Mouse (Mus musculus): Measurements from ENCODE around the gene Ticrr.

Ticrr gene

GRCm38 (mm10) chr7:79696495-79696894 lies 36.5 kb downstream of the Ticrr start:
- no peak for DNase-seq

GRCm38 (mm10) chr7:79702755-79703154 lies 42.8 kb downstream of the Ticrr start:
- DNase-seq, result no peak

- DNase-seq, result no peak
Measured at GRCm38 (mm10) chr7:79705210-79705609, 45.2 kb downstream of the Ticrr start.

- DNase-seq, result peak; percentile 43
Measured at GRCm38 (mm10) chr7:79710130-79710607, 50.2 kb downstream of the Ticrr start.

- DNase-seq, result no peak
Measured at GRCm38 (mm10) chr7:79710831-79711230, 50.8 kb downstream of the Ticrr start.

- peak; percentile 38 for DNase-seq
Measured at GRCm38 (mm10) chr7:79715187-79715981, 55.4 kb downstream of the Ticrr start, which contains the start of gene Kif7. Gene Kif7 (minus strand): TSS chr7:79715720.

- DNase-seq, result no peak
Measured at GRCm38 (mm10) chr7:79721386-79721977, 61.5 kb downstream of the Ticrr start.

GRCm38 (mm10) chr7:79727091-79727490 lies 67.1 kb downstream of the Ticrr start:
- DNase-seq, result no peak

- peak; percentile 40 for DNase-seq
Measured at GRCm38 (mm10) chr7:79728219-79728618, 68.2 kb downstream of the Ticrr start.

GRCm38 (mm10) chr7:79729169-79729568 lies 69.2 kb downstream of the Ticrr start:
- peak; percentile 41 for DNase-seq

GRCm38 (mm10) chr7:79729743-79730370 lies 69.9 kb downstream of the Ticrr start:
- DNase-seq, result no peak

- no peak for DNase-seq
Measured at GRCm38 (mm10) chr7:79731438-79731837, 71.4 kb downstream of the Ticrr start.

- no peak for DNase-seq
Measured at GRCm38 (mm10) chr7:79732622-79733021, 72.6 kb downstream of the Ticrr start, which contains the start of gene Plin1. Gene Plin1 (minus strand): TSS chr7:79732903.

GRCm38 (mm10) chr7:79734563-79734962 lies 74.6 kb downstream of the Ticrr start:
- no peak for DNase-seq

- no peak for DNase-seq
Measured at GRCm38 (mm10) chr7:79736511-79736910, 76.5 kb downstream of the Ticrr start.

GRCm38 (mm10) chr7:79738913-79739312 lies 78.9 kb downstream of the Ticrr start:
- no peak for DNase-seq

- DNase-seq, result no peak
Measured at GRCm38 (mm10) chr7:79740279-79740678, 80.3 kb downstream of the Ticrr start.

- no peak for DNase-seq
Measured at GRCm38 (mm10) chr7:79742277-79742658, 82.3 kb downstream of the Ticrr start.

GRCm38 (mm10) chr7:79742659-79743536 lies 82.9 kb downstream of the Ticrr start, which contains the start of the genes Pex11a and Wdr93:
Gene Pex11a (minus strand): TSS chr7:79743131.
Gene Wdr93 (plus strand): TSS chr7:79743163.
- DNase-seq, result peak; percentile 89

GRCm38 (mm10) chr7:79744051-79744450 lies 84.1 kb downstream of the Ticrr start:
- no peak for DNase-seq

GRCm38 (mm10) chr7:79744585-79744984 lies 84.6 kb downstream of the Ticrr start:
- no peak for DNase-seq

GRCm38 (mm10) chr7:79747659-79748058 lies 87.7 kb downstream of the Ticrr start:
- DNase-seq, result no peak
